Mouse (Mus musculus) CD4-positive helper T cell, adult 2 months (primary cell): Measurements from ENCODE around the gene Cpa5.
A peak's percentile ranks its signal among the peaks of the same experiment; 100 is the strongest.

Source experiments
- DNase-seq: peaks from one replicate; pipeline ENCODE4 v3.0.0-alpha.2; 2012; ENCODE audit warnings: low read depth, missing footprints, low spot score

Cpa5 gene

GRCm38 (mm10) chr6:30610710-30611109 is at the start of gene Cpa5:
Cpa5 (plus strand) TSS chr6:30611010.
- no peak for DNase-seq

- DNase-seq = no peak
Measured at GRCm38 (mm10) chr6:30562132-30562531, 48.7 kb upstream of the Cpa5 start.

GRCm38 (mm10) chr6:30563575-30563974 is 47.2 kb upstream of the Cpa5 start:
- DNase-seq = no peak

- no peak for DNase-seq
Measured at GRCm38 (mm10) chr6:30564051-30564450, 46.8 kb upstream of the Cpa5 start.

GRCm38 (mm10) chr6:30568069-30568468 is 42.7 kb upstream of the Cpa5 start, which contains the start of gene Cpa4:
Cpa4 (plus strand) TSS chr6:30568369.
- DNase-seq = no peak

- DNase-seq = no peak
Measured at GRCm38 (mm10) chr6:30569331-30569730, 41.5 kb upstream of the Cpa5 start.

- DNase-seq = no peak
Measured at GRCm38 (mm10) chr6:30570012-30570411, 40.8 kb upstream of the Cpa5 start.

GRCm38 (mm10) chr6:30572456-30573311 is 38.1 kb upstream of the Cpa5 start:
- no peak for DNase-seq

- DNase-seq = no peak
Measured at GRCm38 (mm10) chr6:30573380-30573779, 37.4 kb upstream of the Cpa5 start.

GRCm38 (mm10) chr6:30574945-30575344 is 35.9 kb upstream of the Cpa5 start:
- DNase-seq = no peak

GRCm38 (mm10) chr6:30576477-30577203 is 34.2 kb upstream of the Cpa5 start:
- no peak for DNase-seq

GRCm38 (mm10) chr6:30579961-30580840 is 30.6 kb upstream of the Cpa5 start:
- no peak for DNase-seq

- no peak for DNase-seq
Measured at GRCm38 (mm10) chr6:30580841-30581176, 30.0 kb upstream of the Cpa5 start.

- no peak for DNase-seq
Measured at GRCm38 (mm10) chr6:30586886-30587442, 23.8 kb upstream of the Cpa5 start.

- no peak for DNase-seq
Measured at GRCm38 (mm10) chr6:30589819-30590218, 21.0 kb upstream of the Cpa5 start.

- DNase-seq = peak; percentile 57
Measured at GRCm38 (mm10) chr6:30591851-30592404, 18.9 kb upstream of the Cpa5 start.

GRCm38 (mm10) chr6:30592417-30592974 is 18.3 kb upstream of the Cpa5 start:
- no peak for DNase-seq

- no peak for DNase-seq
Measured at GRCm38 (mm10) chr6:30594364-30594763, 16.4 kb upstream of the Cpa5 start.

- DNase-seq = no peak
Measured at GRCm38 (mm10) chr6:30596230-30596898, 14.4 kb upstream of the Cpa5 start.

GRCm38 (mm10) chr6:30600033-30600432 is 10.8 kb upstream of the Cpa5 start:
- DNase-seq = no peak
